Mouse (Mus musculus): Measurements from ENCODE around the gene Pi4kb. TPM values are rescaled to one million over a fixed set of nuclear protein-coding genes. Genes with fewer than 3 reads are reported as not detected.

Pi4kb gene
- polyA plus RNA-seq, 2 experiments = 30.4 to 54.7 TPM

DNA sequence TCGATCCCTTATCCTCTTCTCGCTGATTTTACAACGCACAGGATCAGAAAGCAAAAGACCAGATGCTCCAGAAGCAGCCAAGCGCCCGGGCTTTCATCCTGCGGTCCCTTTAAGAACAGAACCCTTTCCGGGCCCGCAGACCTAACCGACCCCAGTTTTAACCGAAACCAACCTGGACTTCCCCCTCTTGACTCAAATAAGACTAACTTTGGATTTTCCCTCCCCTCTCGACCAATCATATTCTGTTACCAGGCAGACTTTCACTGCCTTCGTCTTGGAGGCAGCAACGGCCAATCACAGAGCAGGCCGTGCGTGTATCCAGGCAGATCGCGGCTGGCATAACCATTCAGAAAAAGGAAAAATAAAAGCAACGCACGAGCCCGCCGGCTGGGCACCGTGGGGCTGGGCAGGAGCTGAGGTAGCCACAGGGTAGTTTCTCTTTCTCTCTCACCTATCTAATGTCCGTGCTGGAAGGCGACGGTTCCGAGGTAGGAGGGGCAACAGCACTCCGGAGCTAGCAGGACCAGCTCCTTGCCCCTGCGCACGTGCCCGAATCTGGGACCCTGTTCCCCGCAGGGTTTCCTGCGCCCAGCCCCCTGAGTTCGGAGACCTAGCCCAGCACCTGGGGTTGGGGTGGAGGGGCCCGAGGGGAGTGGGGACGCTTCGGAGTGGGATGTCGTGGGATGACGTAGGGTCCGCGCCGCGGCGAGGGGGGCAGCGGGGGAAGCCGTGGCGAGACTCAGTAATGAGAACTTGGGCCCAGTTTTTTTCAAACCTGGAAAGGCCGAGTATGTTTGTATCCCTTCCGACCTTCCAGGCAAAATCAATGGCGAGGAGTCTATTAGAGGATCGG, 20.5 kb upstream of the Pi4kb start, which contains the start of gene Rfx5:
Gene Rfx5, plus strand, starts transcription at position 312 of the 853 bp plus-strand sequence.
- Histone ChIP-seq H3K9ac (ENCODE audit: low read depth, low read length, severe bottlenecking) (peak within 1 kb of the TSS; percentile 88), H3K36me3 (ENCODE audit: control insufficient read depth, insufficient read depth, low read length) (peaks cover 39% of the 10 kb centered on the region), H3K4me3 (replicated peaks; ENCODE audit: low read length) (peak within 1 kb of the TSS; percentile 80), H3K4me2 (replicated peaks; ENCODE audit: low read depth, low read length, severe bottlenecking) (peak within 1 kb of the TSS; percentile 60), H3K9me3 (ENCODE audit: control insufficient read depth, low read length) (no peaks in the 10 kb centered on the region), H3K4me1 (ENCODE audit: control insufficient read depth, insufficient read depth, low read length) (peaks cover 12% of the 10 kb centered on the region; the same call in 1 of the 2 replicates), H3K27ac (replicated peaks; ENCODE audit: low read depth, low read length) (peak within 1 kb of the TSS; percentile 97), H3K27me3 (ENCODE audit: control insufficient read depth, insufficient read depth, low read length) (no peaks in the 10 kb centered on the region)
- WGBS = under 1% methylated on average over 50 of the region's 50 CpGs
- ATAC-seq (ENCODE audit: low FRiP score, low read depth) = peak; percentile 98
- peak; percentile 76; the same call in 1 of the 2 replicates for TF ChIP-seq POLR2A (IDR thresholded peaks at IDR 0.05; ENCODE audit: borderline replicate concordance, extremely low read depth, insufficient read depth, insufficient read length)
- peak; percentile 97 for DNase-seq (ENCODE audit: low spot score)

DNA sequence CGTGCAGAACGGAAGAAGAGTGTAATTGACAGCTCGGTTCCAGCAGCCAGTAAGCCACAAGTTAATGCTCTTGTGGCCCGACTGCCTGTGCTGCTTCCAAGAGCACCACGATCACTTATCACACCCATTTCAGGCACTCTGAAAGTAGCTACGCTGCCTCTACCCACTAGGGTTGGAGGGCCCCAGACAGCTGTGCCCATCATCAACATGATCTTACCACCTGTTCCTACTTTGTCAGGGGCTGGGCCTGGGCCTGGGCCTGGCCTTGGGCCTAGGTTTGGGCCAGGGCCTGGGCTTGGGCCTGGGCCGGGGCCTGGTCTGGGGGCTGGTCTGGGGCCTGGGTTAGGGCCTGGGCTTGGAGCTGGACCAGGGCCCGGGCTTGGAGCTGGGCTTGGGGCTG, 16.2 kb upstream of the Pi4kb start:
- Histone ChIP-seq H3K27ac (replicated peaks; ENCODE audit: low read depth, low read length) (no peak overlapping the region), H3K27me3 (ENCODE audit: control insufficient read depth, insufficient read depth, low read length) (no peaks in the 10 kb centered on the region), H3K4me1 (ENCODE audit: control insufficient read depth, insufficient read depth, low read length) (peaks cover 10% of the 10 kb centered on the region; the same call in 1 of the 2 replicates), H3K9ac (ENCODE audit: low read depth, low read length, severe bottlenecking) (no peak overlapping the region), H3K9me3 (ENCODE audit: control insufficient read depth, low read length) (no peaks in the 10 kb centered on the region), H3K4me3 (replicated peaks; ENCODE audit: low read length) (no peak overlapping the region), H3K36me3 (ENCODE audit: control insufficient read depth, insufficient read depth, low read length) (peaks cover 39% of the 10 kb centered on the region), H3K4me2 (replicated peaks; ENCODE audit: low read depth, low read length, severe bottlenecking) (no peak overlapping the region)
- 88% methylated on average over 8 of the region's 8 CpGs for WGBS
- no peak for ATAC-seq (ENCODE audit: low FRiP score, low read depth)
- DNase-seq (ENCODE audit: low spot score) = no peak
- TF ChIP-seq POLR2A (IDR thresholded peaks at IDR 0.05; ENCODE audit: borderline replicate concordance, extremely low read depth, insufficient read depth, insufficient read length) = no peak

DNA sequence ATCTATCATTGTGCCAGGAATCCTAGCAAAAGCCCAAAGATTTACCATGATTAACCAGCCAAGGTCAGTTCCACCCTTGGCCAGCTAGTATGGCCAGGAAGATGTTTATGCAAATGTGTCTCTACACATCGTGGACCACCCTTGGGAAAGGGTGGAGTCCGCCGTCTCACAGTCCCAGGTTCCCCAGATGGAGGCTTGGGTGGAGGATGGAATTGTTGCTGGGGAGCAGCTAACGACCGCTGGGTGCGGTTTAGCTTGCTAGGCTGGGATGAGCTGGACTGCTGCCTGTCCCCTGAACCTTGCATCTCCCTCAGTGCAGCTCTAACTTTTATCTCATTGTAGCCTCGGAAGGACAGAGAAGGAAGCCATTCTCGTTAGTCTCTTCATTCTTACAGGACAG, 14.7 kb upstream of the Pi4kb start:
- 37% methylated on average over 8 of the region's 8 CpGs for WGBS
- peaks cover 39% of the 10 kb centered on the region for H3K36me3 ChIP-seq (ENCODE audit: control insufficient read depth, insufficient read depth, low read length)
- peaks cover 8% of the 10 kb centered on the region; the same call in 1 of the 2 replicates for H3K4me1 ChIP-seq (ENCODE audit: control insufficient read depth, insufficient read depth, low read length)
- DNase-seq (ENCODE audit: low spot score) (no peak), ATAC-seq (ENCODE audit: low FRiP score, low read depth) (no peak)
- no peaks in the 10 kb centered on the region for H3K9me3 ChIP-seq (ENCODE audit: control insufficient read depth, low read length)
- H3K27me3 ChIP-seq (ENCODE audit: control insufficient read depth, insufficient read depth, low read length) = no peaks in the 10 kb centered on the region
- H3K9ac ChIP-seq (ENCODE audit: low read depth, low read length, severe bottlenecking) = no peak overlapping the region
- no peak for TF ChIP-seq POLR2A (IDR thresholded peaks at IDR 0.05; ENCODE audit: borderline replicate concordance, extremely low read depth, insufficient read depth, insufficient read length)
- no peak overlapping the region for H3K27ac ChIP-seq (replicated peaks; ENCODE audit: low read depth, low read length)
- H3K4me2 ChIP-seq (replicated peaks; ENCODE audit: low read depth, low read length, severe bottlenecking) = no peak overlapping the region
- H3K4me3 ChIP-seq (replicated peaks; ENCODE audit: low read length) = no peak overlapping the region

DNA sequence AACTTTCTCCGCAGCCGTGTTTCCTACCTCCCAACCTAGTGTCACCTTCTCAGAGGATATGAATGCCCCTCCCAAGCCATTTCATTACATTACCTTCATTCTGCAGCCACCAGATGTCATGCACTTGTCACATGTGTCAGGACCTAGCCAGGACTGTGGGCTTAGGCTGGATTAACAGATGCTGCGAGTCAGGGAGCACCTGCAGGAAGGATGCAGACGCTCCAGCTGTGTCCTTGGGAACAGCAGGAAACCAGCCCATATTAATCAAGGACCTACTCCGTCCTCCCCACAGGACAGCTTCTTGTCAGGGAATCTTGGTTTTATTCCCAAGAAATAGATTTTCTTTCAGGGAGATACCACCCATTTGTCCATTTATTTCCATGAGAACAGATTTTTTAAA, 14.2 kb upstream of the Pi4kb start:
- TF ChIP-seq POLR2A (IDR thresholded peaks at IDR 0.05; ENCODE audit: borderline replicate concordance, extremely low read depth, insufficient read depth, insufficient read length) = no peak
- 47% methylated on average over 5 of the region's 5 CpGs for WGBS
- no peak for DNase-seq (ENCODE audit: low spot score)
- H3K9ac ChIP-seq (ENCODE audit: low read depth, low read length, severe bottlenecking) = no peak overlapping the region
- H3K9me3 ChIP-seq (ENCODE audit: control insufficient read depth, low read length) = no peaks in the 10 kb centered on the region
- H3K4me2 ChIP-seq (replicated peaks; ENCODE audit: low read depth, low read length, severe bottlenecking) = no peak overlapping the region
- no peak for ATAC-seq (ENCODE audit: low FRiP score, low read depth)
- H3K36me3 ChIP-seq (ENCODE audit: control insufficient read depth, insufficient read depth, low read length) = peaks cover 37% of the 10 kb centered on the region
- no peak overlapping the region for H3K27ac ChIP-seq (replicated peaks; ENCODE audit: low read depth, low read length)
- H3K4me3 ChIP-seq (replicated peaks; ENCODE audit: low read length) = no peak overlapping the region
- H3K27me3 ChIP-seq (ENCODE audit: control insufficient read depth, insufficient read depth, low read length) = no peaks in the 10 kb centered on the region
- peaks cover 4% of the 10 kb centered on the region; the same call in 1 of the 2 replicates for H3K4me1 ChIP-seq (ENCODE audit: control insufficient read depth, insufficient read depth, low read length)

DNA sequence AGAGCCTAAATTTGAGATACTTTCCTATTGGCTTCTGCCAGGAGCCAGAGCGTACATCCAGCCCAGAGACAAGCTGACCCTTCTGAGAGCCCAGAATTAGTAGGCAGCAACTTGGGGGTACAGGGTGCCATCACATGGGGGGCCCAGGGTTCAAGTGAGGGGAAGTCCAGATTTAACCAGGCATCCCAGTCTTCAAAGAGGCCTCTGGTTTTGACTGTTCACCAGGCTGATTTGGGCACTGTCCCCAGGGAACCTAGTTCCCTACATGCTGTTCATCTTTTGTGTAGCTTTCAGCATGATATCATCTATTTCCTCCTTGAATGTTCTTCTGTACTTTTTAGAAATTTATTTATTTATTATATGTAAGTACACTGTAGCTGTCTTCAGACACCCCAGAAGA, 9.5 kb upstream of the Pi4kb start:
- WGBS = 91% methylated on average over 1 of the region's 1 CpGs
- no peaks in the 10 kb centered on the region for H3K4me1 ChIP-seq (ENCODE audit: control insufficient read depth, insufficient read depth, low read length)
- no peak overlapping the region for H3K9ac ChIP-seq (ENCODE audit: low read depth, low read length, severe bottlenecking)
- H3K9me3 ChIP-seq (ENCODE audit: control insufficient read depth, low read length) = no peaks in the 10 kb centered on the region
- no peak overlapping the region for H3K27ac ChIP-seq (replicated peaks; ENCODE audit: low read depth, low read length)
- H3K27me3 ChIP-seq (ENCODE audit: control insufficient read depth, insufficient read depth, low read length) = no peaks in the 10 kb centered on the region
- H3K4me2 ChIP-seq (replicated peaks; ENCODE audit: low read depth, low read length, severe bottlenecking) = no peak overlapping the region
- TF ChIP-seq POLR2A (IDR thresholded peaks at IDR 0.05; ENCODE audit: borderline replicate concordance, extremely low read depth, insufficient read depth, insufficient read length) = no peak
- no peak for ATAC-seq (ENCODE audit: low FRiP score, low read depth)
- DNase-seq (ENCODE audit: low spot score) = no peak
- H3K4me3 ChIP-seq (replicated peaks; ENCODE audit: low read length) = no peak overlapping the region
- H3K36me3 ChIP-seq (ENCODE audit: control insufficient read depth, insufficient read depth, low read length) = no peaks in the 10 kb centered on the region

Measured in limb, embryonic 14.5 days (tissue).